Mouse (Mus musculus): ENCODE measurements around the gene Cs.
"Not testable (repeated sequence)": the region's sequence is repeated elsewhere in the genome, so short reads cannot be mapped to it uniquely, and the experiment has no call there.

Gene Cs

DNA sequence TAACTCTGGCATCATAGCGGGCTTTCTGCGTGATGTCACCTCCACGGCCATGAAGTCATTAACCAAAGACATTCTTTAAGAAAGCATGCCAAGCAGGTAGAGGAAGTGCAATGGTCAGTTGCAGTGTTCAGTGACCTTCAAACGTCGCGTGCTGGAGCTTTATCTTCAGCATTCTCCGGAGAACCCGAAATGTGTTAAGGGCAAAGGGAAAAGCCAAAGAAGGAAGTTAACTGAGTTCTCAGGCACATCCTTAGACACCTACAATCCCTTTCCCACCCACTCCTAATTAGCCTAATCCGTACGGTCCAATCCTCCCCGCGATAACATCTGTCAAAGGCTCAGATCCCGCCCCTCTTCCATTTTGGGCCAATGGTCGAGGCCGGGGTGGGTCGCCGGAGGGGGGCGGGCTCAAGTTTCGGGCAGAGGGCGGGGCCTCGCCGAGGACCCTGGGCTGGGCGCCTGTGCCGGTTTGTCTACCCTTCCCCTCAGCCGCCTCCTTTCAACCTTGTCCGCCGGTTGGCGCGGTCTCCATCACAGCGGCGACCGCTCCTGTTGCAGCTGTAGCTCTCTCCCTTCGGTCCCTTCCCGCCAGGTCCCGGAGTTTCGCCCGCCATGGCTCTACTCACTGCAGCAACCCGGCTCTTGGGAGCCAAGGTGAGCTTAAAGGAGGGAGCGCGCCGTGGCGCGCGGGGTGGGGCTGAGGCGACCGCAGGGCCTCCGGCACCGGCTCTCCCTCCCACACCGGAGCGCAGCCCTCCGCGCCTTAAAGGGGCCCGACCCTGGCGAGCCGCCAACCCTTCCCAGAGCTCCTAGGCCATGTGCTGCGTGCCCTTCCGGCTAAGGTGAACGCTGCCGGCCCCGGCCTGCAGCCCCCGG is at the start of gene Cs:
Gene Cs, plus strand, starts transcription at position 429 of the 876 bp plus-strand sequence.
- peak; percentile 98 for DNase-seq (ENCODE audit: low read depth, low spot score)

DNA sequence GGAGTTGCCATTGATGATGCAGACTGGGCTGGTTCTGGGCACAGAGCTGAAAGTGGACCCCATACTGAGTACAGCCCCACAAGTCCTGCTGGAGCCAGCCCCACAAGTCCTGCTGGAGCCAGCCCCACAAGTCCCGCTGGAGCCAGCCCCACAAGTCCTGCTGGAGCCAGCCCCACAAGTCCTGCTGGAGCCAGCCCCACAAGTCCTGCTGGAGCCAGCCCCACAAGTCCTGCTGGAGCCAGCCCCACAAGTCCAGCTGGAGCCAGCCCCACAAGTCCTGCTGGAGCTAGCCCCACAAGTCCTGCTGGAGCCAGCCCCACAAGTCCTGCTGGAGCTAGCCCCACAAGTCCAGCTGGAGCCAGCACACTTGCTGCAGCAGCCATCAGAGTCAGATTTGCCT is 46.9 kb upstream of the Cs start:
- not testable (repeated sequence) for DNase-seq (ENCODE audit: low read depth, low spot score)

DNA sequence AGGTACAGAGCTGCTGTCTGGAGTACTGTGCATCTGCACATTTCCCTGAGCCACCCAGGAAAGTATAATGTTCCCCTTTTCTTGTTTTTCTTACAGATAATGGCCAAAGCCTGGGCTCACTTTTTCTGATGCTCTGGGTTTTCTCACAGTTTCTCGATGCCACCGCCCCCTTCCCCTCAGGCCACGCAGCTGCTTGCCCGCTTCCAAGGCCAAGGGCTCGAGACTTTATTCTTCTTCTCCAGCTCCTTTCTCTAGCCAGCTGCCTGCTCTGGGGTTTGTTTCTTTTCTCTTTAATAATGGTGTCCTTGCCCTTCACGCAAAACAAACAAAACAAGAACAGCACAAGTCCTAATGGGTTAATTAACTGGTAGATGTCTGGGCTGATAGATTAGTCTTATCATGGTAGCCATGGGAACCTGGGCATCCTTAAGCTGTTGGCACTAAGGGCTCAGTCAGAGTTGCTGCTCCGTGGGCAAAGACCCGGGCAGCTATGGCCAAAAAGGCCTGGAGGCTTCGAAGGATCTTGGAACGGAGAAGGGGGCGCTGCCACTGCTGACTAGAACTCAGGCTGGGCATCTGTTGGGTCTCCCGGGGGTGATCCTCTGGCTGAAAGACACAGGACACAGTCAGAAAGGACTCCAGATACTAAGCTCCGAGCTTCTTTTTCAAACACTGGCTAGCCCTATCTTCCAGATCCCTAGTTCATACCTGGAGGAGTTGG is 41.0 kb upstream of the Cs start:
- DNase-seq (ENCODE audit: low read depth, low spot score): no peak

DNA sequence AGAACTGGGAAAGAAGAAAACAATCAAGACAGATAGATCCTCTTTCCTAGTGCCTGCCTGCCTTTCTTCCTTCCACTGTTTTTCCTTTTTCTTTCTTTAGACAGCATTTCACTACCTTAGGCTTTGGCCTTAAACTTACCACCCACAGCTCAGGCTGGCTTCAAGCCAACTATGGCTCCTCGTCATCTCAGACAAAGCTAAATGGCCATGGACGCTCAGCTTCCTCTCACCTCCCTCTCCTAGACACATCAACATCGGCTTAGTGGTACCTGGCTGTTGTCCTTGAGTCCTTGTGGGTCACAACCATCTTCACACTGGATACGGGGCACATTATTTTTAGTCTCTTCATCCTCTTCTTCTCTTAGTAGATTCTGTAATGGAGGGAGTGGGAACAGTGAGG is 40.3 kb upstream of the Cs start:
- DNase-seq (ENCODE audit: low read depth, low spot score): no peak

DNA sequence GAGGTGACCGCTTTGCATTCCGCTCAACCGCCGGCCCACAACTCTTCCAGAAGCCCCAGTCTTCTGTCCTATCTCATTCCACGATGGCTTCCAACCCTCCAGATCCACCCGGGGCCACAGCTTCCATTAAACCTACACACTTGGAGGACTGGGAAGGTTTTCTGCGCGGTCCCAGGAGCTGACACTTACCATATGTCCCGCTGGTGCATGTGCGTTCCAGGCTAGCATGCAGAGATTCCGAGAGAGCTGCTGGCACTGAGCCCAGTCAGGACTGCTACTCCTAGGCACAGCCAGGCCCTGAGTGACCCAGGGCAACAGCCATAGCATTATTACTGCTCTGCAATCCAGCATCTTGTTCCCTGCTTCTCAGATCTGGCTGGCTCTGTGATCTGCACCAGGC is 39.9 kb upstream of the Cs start:
- DNase-seq (ENCODE audit: low read depth, low spot score): no peak

DNA sequence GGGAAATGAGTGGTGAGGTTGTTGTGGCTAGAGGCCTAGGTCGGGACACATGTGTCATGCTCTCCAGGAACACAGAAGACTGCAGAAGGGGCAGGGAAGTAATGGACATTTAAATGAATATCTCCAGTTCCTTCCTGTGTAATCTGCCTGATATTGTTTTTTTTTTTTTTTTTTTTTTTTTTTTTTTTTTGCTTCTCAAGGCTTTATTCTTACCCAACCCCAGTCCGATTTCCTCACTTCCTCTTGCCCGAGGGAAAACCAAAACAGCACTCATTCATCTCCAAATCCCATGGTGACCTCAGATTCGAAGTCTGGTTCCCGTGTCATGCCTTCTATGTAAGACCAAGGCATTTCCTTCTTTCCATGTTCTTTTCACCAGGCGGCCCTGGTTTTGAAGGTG is 39.3 kb upstream of the Cs start:
- no peak for DNase-seq (ENCODE audit: low read depth, low spot score)

- no peak for DNase-seq (ENCODE audit: low read depth, low spot score)
Measured at GRCm38 (mm10) chr10:128298702-128299171, 38.8 kb upstream of the Cs start, which contains the start of gene Il23a. Gene Il23a, minus strand, starts transcription at chr10:128298752.

- DNase-seq (ENCODE audit: low read depth, low spot score): no peak
Measured at GRCm38 (mm10) chr10:128302357-128302756, 35.2 kb upstream of the Cs start.

- DNase-seq (ENCODE audit: low read depth, low spot score): no peak
Measured at GRCm38 (mm10) chr10:128302785-128303125, 34.8 kb upstream of the Cs start.

DNA sequence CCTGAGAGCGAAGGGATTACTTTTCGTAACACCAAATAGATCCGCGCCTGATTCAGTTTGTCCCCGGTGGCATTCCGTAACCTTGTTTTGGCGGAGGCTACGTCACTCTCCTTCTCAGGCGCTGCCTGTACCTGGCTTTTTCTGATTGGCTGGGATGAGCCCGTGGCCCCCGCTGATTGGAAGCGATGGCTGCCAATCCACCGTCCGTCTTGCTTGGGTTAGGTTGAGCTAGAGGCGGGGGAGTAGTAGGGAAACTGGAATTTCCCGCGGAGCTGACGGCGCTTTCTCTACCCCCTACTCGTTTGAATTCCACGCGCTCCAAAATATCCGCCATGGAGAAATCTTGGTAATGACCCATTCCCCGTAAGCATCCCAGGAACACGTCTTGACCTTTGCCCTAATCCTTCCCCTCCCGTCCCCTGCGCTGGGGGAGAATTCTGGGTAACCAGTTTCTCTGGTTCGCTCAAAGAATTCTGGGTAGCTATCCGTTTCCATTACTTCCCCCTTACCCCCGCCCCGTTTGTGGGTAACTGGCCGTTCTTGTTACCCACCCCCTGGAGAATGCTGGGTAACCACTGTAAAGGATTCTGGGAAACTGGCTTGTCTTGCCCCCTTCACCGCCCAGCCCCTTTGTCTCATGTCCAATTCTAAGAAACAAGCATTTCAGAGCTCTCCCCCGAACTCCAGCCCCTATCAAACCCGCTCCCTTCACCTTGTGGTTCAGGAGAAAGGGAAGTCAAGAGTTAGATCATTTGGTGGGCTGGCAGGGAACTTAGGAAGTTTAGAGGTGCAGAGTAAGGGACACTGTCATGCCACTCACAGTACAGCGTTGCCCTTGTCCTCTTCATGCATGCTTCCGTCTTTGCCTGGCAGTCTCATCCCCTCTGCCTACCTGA is 34.2 kb upstream of the Cs start, which contains the start of gene Pan2:
Gene Pan2, plus strand, starts transcription at position 210 of the 896 bp plus-strand sequence.
- peak; percentile 100 for DNase-seq (ENCODE audit: low read depth, low spot score)

GRCm38 (mm10) chr10:128309654-128310053 is 27.9 kb upstream of the Cs start:
- DNase-seq (ENCODE audit: low read depth, low spot score): no peak

GRCm38 (mm10) chr10:128310177-128310576 is 27.4 kb upstream of the Cs start:
- DNase-seq (ENCODE audit: low read depth, low spot score): no peak

- no peak for DNase-seq (ENCODE audit: low read depth, low spot score)
Measured at GRCm38 (mm10) chr10:128310902-128311301, 26.6 kb upstream of the Cs start.

- no peak for DNase-seq (ENCODE audit: low read depth, low spot score)
Measured at GRCm38 (mm10) chr10:128315578-128315977, 22.0 kb upstream of the Cs start.

- DNase-seq (ENCODE audit: low read depth, low spot score): no peak
Measured at GRCm38 (mm10) chr10:128321641-128322040, 15.9 kb upstream of the Cs start.

DNA sequence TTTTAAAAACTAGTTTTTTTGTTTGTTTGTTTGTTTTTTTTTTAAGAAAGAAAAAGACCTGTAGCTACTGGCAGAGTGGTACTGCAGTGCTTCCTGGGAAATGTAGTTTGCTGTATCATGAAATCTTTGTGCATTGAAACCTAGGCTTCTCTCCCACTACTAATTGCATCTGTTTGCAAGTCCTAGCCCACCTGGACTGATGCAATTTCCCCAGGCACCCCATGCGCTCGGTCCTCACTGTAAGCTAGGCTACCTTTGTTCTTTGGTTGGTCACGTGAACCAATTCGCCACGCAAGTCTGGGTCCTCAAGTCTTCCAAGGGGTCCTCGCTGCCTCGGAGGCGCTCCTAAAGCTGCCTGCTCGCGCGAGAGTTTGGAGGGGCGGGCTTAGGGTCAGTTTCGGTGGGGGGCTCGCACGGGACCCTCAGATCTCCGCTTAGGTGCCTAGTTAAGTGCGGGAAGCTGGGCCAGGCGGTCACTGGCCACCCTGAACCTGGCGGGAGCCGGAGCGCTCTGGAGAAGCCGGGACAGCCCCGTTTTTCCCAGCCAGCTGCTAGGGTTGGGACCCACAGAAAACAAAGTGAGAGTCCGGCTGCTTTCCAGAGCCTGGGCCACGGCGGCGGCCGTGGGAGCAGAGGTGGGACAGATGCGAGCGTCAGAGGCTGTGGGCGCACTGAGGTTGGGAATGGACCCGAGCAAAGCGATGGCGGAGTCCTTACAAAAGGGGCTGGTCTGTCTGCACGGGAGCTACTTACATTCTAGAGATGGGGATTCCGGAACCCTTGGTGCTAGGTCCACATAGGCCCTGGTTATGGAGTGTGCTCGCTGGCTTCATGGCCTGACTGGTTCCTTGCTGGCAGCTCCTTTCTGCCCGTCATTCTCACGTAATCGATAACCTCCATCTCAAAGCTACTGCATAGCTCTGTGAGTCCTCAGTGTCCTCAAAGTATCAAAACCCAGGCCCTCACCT is 15.1 kb upstream of the Cs start, which contains the start of gene Cnpy2:
Gene Cnpy2, plus strand, starts transcription at position 319 of the 968 bp plus-strand sequence.
- DNase-seq (ENCODE audit: low read depth, low spot score): peak; percentile 94

GRCm38 (mm10) chr10:128323516-128323915 is 14.0 kb upstream of the Cs start:
- no peak for DNase-seq (ENCODE audit: low read depth, low spot score)

GRCm38 (mm10) chr10:128326825-128327224 is 10.7 kb upstream of the Cs start:
- DNase-seq (ENCODE audit: low read depth, low spot score): no peak

DNA sequence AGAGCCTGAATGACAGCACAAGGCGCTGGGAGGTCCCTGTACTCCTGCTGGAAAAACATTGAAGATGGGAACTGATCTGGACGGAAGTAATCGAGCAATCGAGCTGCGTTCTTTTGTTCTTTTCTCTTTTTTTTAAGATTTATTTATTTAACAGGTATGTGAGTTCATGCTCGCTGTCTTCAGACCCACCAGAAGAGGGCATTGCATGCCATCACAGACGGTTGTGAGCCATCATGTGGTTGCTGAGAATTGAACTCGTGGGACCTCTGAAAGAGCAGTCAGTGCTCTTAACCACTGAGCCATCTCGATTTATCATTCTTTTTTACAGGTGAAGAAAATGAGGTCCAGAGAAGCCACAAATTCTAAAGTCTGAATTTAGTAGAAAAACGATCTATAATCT is 9.9 kb upstream of the Cs start:
- DNase-seq (ENCODE audit: low read depth, low spot score): peak; percentile 47

Measured in A20 (cell line).